ENCODE assay signal across 8 mouse cellular contexts in genomic region chrX:74281041-74281731, GRCm38 (mm10). TPM values are rescaled to one million over a fixed set of nuclear protein-coding genes. Genes with fewer than 3 reads are reported as not detected.
A peak's percentile ranks its signal among the peaks of the same experiment; 100 is the strongest.
DNase-seq lines count a peak whose midpoint lies in the region; ATAC-seq and TF ChIP-seq lines count a peak whose summit lies in the region.

No protein-coding gene starts in this region.

- no peak overlapping the region for H3ac ChIP-seq in myocyte (ENCODE audit: control insufficient read depth, insufficient read length)

- peaks cover 14% of the 10 kb centered on the region for H3K79me2 ChIP-seq in myocyte (ENCODE audit: control insufficient read depth, insufficient read depth)

- H3K4me2 ChIP-seq in embryonic facial prominence, embryonic 12.5 days (replicated peaks) = peak overlapping the region; percentile 66
- H3K4me2 ChIP-seq in intestine, embryonic 15.5 days (replicated peaks) = peak overlapping the region; percentile 68
- peak overlapping the region; percentile 79 for H3K4me2 ChIP-seq in myocyte (ENCODE audit: low read depth)

- H3K9ac ChIP-seq in embryonic facial prominence, embryonic 12.5 days = peak overlapping the region; percentile 67; the same call in 1 of the 2 replicates
- peak overlapping the region; percentile 47 for H3K9ac ChIP-seq in intestine, embryonic 15.5 days

- no peaks in the 10 kb centered on the region for H3K9me3 ChIP-seq in embryonic facial prominence, embryonic 12.5 days
- no peaks in the 10 kb centered on the region for H3K9me3 ChIP-seq in intestine, embryonic 15.5 days

- H3K27me3 ChIP-seq in embryonic facial prominence, embryonic 12.5 days = no peaks in the 10 kb centered on the region
- no peaks in the 10 kb centered on the region for H3K27me3 ChIP-seq in intestine, embryonic 15.5 days (replicated peaks)
- H3K27me3 ChIP-seq in myocyte (ENCODE audit: control insufficient read depth, insufficient read depth, insufficient read length) = no peaks in the 10 kb centered on the region

- peak overlapping the region; percentile 63 for H3K4me3 ChIP-seq in left cerebral cortex, adult 2 months
- peak overlapping the region; percentile 58 for H3K4me3 ChIP-seq in embryonic facial prominence, embryonic 12.5 days
- H3K4me3 ChIP-seq in intestine, embryonic 15.5 days (replicated peaks) = peak overlapping the region; percentile 54
- H3K4me3 ChIP-seq in myocyte = peak overlapping the region; percentile 67

- H3K4me1 ChIP-seq in embryonic facial prominence, embryonic 12.5 days = no peaks in the 10 kb centered on the region
- no peaks in the 10 kb centered on the region for H3K4me1 ChIP-seq in intestine, embryonic 15.5 days (replicated peaks)

- DNase-seq in left cerebral cortex, adult 2 months (ENCODE audit: extremely low spot score in 1 of 2, low spot score in 2 of 2) = peak in 1 of 2 experiments; percentile 43
- no peak for DNase-seq in left cerebral cortex, postnatal 14 days (ENCODE audit: low spot score in 2 of 2)
- DNase-seq in layer of hippocampus, adult 8-10 months (ENCODE audit: low spot score in 2 of 2) = no peak

- no peak for TF ChIP-seq CTCF in left cerebral cortex, adult 2 months (IDR thresholded peaks at IDR 0.05)

- no peak for ATAC-seq in embryonic facial prominence, embryonic 12.5 days (ENCODE audit: insufficient number of reproducible peaks, insufficient read depth, low FRiP score, low TSS enrichment)
- ATAC-seq in intestine, embryonic 15.5 days = no peak
- ATAC-seq in megakaryocyte progenitor cell, adult 5-6 weeks (replicated peaks; ENCODE audit: poor library complexity) = no peak
- no peak for ATAC-seq in CD4-positive, CD25-positive, alpha-beta regulatory T cell, adult 4 months

- H3K36me3 ChIP-seq in embryonic facial prominence, embryonic 12.5 days = no peaks in the 10 kb centered on the region
- H3K36me3 ChIP-seq in intestine, embryonic 15.5 days = no peaks in the 10 kb centered on the region
- H3K36me3 ChIP-seq in myocyte (ENCODE audit: control insufficient read depth, insufficient read depth) = no peaks in the 10 kb centered on the region

- no peak for TF ChIP-seq POLR2A in myocyte (IDR thresholded peaks at IDR 0.05; ENCODE audit: insufficient read length, low read depth)

- no peak overlapping the region for H3K27ac ChIP-seq in left cerebral cortex, adult 2 months
- H3K27ac ChIP-seq in embryonic facial prominence, embryonic 12.5 days = peak overlapping the region; percentile 82
- peak overlapping the region; percentile 86 for H3K27ac ChIP-seq in intestine, embryonic 15.5 days

- 15% methylated on average over 12 of the region's 14 CpGs for WGBS in embryonic facial prominence, embryonic 12.5 days
- 16% methylated on average over 14 of the region's 14 CpGs for WGBS in intestine, embryonic 15.5 days

- intact Hi-C loops in left cerebral cortex, adult 2 months (cut with DNase I) = no loop called here
- intact Hi-C loops in left cerebral cortex, postnatal 14 days (cut with DNase I) = no loop called here

TF ChIP-seq in myocyte, 11 proteins besides CTCF, POLR2A, EP300 and RAD21:
- TF ChIP-seq POLR2AphosphoS2 (IDR thresholded peaks at IDR 0.05; ENCODE audit: insufficient read length, low read depth) = peak; percentile 55
- TF ChIP-seq TCF12 (IDR thresholded peaks at IDR 0.05; ENCODE audit: insufficient read depth, poor library complexity, severe bottlenecking) = no peak
- peak in 1 of 3 experiments; percentile 12 for TF ChIP-seq MYOG (IDR thresholded peaks at IDR 0.05; ENCODE audit: control insufficient read depth in 1 of 3, insufficient read depth in 1 of 3, insufficient read length in 2 of 3, low read depth in 2 of 3)
- TF ChIP-seq MYOD1 (IDR thresholded peaks at IDR 0.05; ENCODE audit: control insufficient read depth in 1 of 3, insufficient read length in 2 of 3, low read depth in 2 of 3) = peak; percentile 62 to 85 (median 77)
- no peak for TF ChIP-seq MAX (IDR thresholded peaks at IDR 0.05; ENCODE audit: low read depth)
- no peak for TF ChIP-seq TCF3 (IDR thresholded peaks at IDR 0.05; ENCODE audit: insufficient read length, low read depth)
- TF ChIP-seq REST (IDR thresholded peaks at IDR 0.05; ENCODE audit: insufficient read depth, insufficient read length) = no peak
- TF ChIP-seq E2F4 (IDR thresholded peaks at IDR 0.05; ENCODE audit: insufficient read depth) = no peak
- TF ChIP-seq CEBPB (IDR thresholded peaks at IDR 0.05; ENCODE audit: insufficient read depth, poor library complexity, severe bottlenecking) = no peak
- no peak for TF ChIP-seq SRF (IDR thresholded peaks at IDR 0.05; ENCODE audit: control insufficient read depth, insufficient read length, low read depth)
- no peak for TF ChIP-seq USF1 (IDR thresholded peaks at IDR 0.05; ENCODE audit: low read depth)

RNA-seq across cellular contexts. Expression of gene Taz, which starts 0.5 kb away (rescaled TPM):
- total RNA-seq in left cerebral cortex, adult 2 months (2021) = 10 to 100 TPM; 60.9 to 64.9 TPM
- total RNA-seq in left cerebral cortex, postnatal 14 days (2021) = 10 to 100 TPM; 51.2 to 53.1 TPM
- polyA plus RNA-seq in embryonic facial prominence, embryonic 12.5 days (2016; fragmentation: Nextera tagmentation; extraction: Ambion mirVana) = 84.4 and 85.7 TPM in 2 replicates
- polyA plus RNA-seq in intestine, embryonic 15.5 days (2015; fragmentation: Nextera tagmentation; extraction: Ambion mirVana) = 74.9 and 81.1 TPM in 2 replicates
- polyA plus RNA-seq in myocyte (2012; fragmentation: generic; extraction: Trizol) = 28.2 TPM
- total RNA-seq in megakaryocyte progenitor cell, adult 5-6 weeks (2015) = 44.5 and 53.5 TPM in 2 replicates
- 25.8 and 31.0 TPM in 2 replicates for total RNA-seq in megakaryocyte progenitor cell, adult 5-6 weeks (2017)
- total RNA-seq in layer of hippocampus, adult 8-10 months (2022) = 10 to 100 TPM; 64.2 to 86.3 (median 75.9) TPM
- polyA plus RNA-seq in CD4-positive, CD25-positive, alpha-beta regulatory T cell, adult 4 months (2017; shearing (Covaris generic)) = 10 to 100 TPM; 54.0 to 68.6 TPM

RNA-seq across cellular contexts. Expression of gene Dnase1l1, which starts 1.0 kb away (rescaled TPM):
- 1 to 10 TPM; 2.2 to 2.9 TPM for total RNA-seq in left cerebral cortex, adult 2 months (2021)
- 1 to 10 TPM; 1.4 to 2.0 TPM for total RNA-seq in left cerebral cortex, postnatal 14 days (2021)
- polyA plus RNA-seq in embryonic facial prominence, embryonic 12.5 days (2016; fragmentation: Nextera tagmentation; extraction: Ambion mirVana) = 9.1 and 9.6 TPM in 2 replicates
- 11.0 TPM in 2 replicates for polyA plus RNA-seq in intestine, embryonic 15.5 days (2015; fragmentation: Nextera tagmentation; extraction: Ambion mirVana)
- polyA plus RNA-seq in myocyte (2012; fragmentation: generic; extraction: Trizol) = 17.0 TPM
- total RNA-seq in megakaryocyte progenitor cell, adult 5-6 weeks (2015) = 21.2 and 24.5 TPM in 2 replicates
- 7.1 and 17.4 TPM in 2 replicates for total RNA-seq in megakaryocyte progenitor cell, adult 5-6 weeks (2017)
- 1 to 10 TPM; 2.9 to 7.3 (median 5.2) TPM for total RNA-seq in layer of hippocampus, adult 8-10 months (2022)
- 10 to 100 TPM; 23.0 to 31.1 TPM for polyA plus RNA-seq in CD4-positive, CD25-positive, alpha-beta regulatory T cell, adult 4 months (2017; shearing (Covaris generic))

RNA-seq across cellular contexts. Expression of gene Rpl10, which starts 10.6 kb away (rescaled TPM):
- 100 to 1,000 TPM; 151 to 163 TPM for total RNA-seq in left cerebral cortex, adult 2 months (2021)
- total RNA-seq in left cerebral cortex, postnatal 14 days (2021) = 100 to 1,000 TPM; 124 to 140 TPM
- polyA plus RNA-seq in embryonic facial prominence, embryonic 12.5 days (2016; fragmentation: Nextera tagmentation; extraction: Ambion mirVana) = 745 and 775 TPM in 2 replicates
- polyA plus RNA-seq in intestine, embryonic 15.5 days (2015; fragmentation: Nextera tagmentation; extraction: Ambion mirVana) = 818 and 879 TPM in 2 replicates
- polyA plus RNA-seq in myocyte (2012; fragmentation: generic; extraction: Trizol) = 2,470 TPM
- total RNA-seq in megakaryocyte progenitor cell, adult 5-6 weeks (2015) = 3,920 and 4,047 TPM in 2 replicates
- 1,333 and 1,759 TPM in 2 replicates for total RNA-seq in megakaryocyte progenitor cell, adult 5-6 weeks (2017)
- total RNA-seq in layer of hippocampus, adult 8-10 months (2022) = 100 to 1,000 TPM; 106 to 243 (median 166) TPM
- polyA plus RNA-seq in CD4-positive, CD25-positive, alpha-beta regulatory T cell, adult 4 months (2017; shearing (Covaris generic)) = 1,000 to 10,000 TPM in 1 of 2 experiments, 100 to 1,000 TPM in 1; 597 to 1,460 TPM

RNA-seq across cellular contexts. Expression of gene Atp6ap1, which starts 15.7 kb away (rescaled TPM):
- 100 to 1,000 TPM; 320 to 341 TPM for total RNA-seq in left cerebral cortex, adult 2 months (2021)
- total RNA-seq in left cerebral cortex, postnatal 14 days (2021) = 100 to 1,000 TPM; 351 to 367 TPM
- 114 and 120 TPM in 2 replicates for polyA plus RNA-seq in embryonic facial prominence, embryonic 12.5 days (2016; fragmentation: Nextera tagmentation; extraction: Ambion mirVana)
- 120 and 126 TPM in 2 replicates for polyA plus RNA-seq in intestine, embryonic 15.5 days (2015; fragmentation: Nextera tagmentation; extraction: Ambion mirVana)
- polyA plus RNA-seq in myocyte (2012; fragmentation: generic; extraction: Trizol) = 178 TPM
- total RNA-seq in megakaryocyte progenitor cell, adult 5-6 weeks (2015) = 128 and 135 TPM in 2 replicates
- total RNA-seq in megakaryocyte progenitor cell, adult 5-6 weeks (2017) = 123 and 206 TPM in 2 replicates
- 100 to 1,000 TPM; 325 to 354 (median 338) TPM for total RNA-seq in layer of hippocampus, adult 8-10 months (2022)
- polyA plus RNA-seq in CD4-positive, CD25-positive, alpha-beta regulatory T cell, adult 4 months (2017; shearing (Covaris generic)) = 100 to 1,000 TPM; 165 to 225 TPM

RNA-seq across cellular contexts. Expression of gene Gdi1, which starts 23.6 kb away (rescaled TPM):
- total RNA-seq in left cerebral cortex, adult 2 months (2021) = 100 to 1,000 TPM; 596 to 607 TPM
- total RNA-seq in left cerebral cortex, postnatal 14 days (2021) = 100 to 1,000 TPM; 663 to 673 TPM
- polyA plus RNA-seq in embryonic facial prominence, embryonic 12.5 days (2016; fragmentation: Nextera tagmentation; extraction: Ambion mirVana) = 305 and 323 TPM in 2 replicates
- 158 and 168 TPM in 2 replicates for polyA plus RNA-seq in intestine, embryonic 15.5 days (2015; fragmentation: Nextera tagmentation; extraction: Ambion mirVana)
- polyA plus RNA-seq in myocyte (2012; fragmentation: generic; extraction: Trizol) = 83.9 TPM
- total RNA-seq in megakaryocyte progenitor cell, adult 5-6 weeks (2015) = 56.8 and 79.4 TPM in 2 replicates
- total RNA-seq in megakaryocyte progenitor cell, adult 5-6 weeks (2017) = 22.8 and 22.9 TPM in 2 replicates
- 100 to 1,000 TPM; 637 to 728 (median 671) TPM for total RNA-seq in layer of hippocampus, adult 8-10 months (2022)
- polyA plus RNA-seq in CD4-positive, CD25-positive, alpha-beta regulatory T cell, adult 4 months (2017; shearing (Covaris generic)) = 100 to 1,000 TPM; 283 to 370 TPM

Comparison
In these comparisons a context has a peak if more than half of its experiments do, and no peak if none do; other contexts are left out.
1. RNA of gene Rpl10, which starts 10.6 kb away (total RNA-seq): 1,333 to 4,047 TPM in megakaryocyte progenitor cell, adult 5-6 weeks; 106 to 243 TPM in layer of hippocampus, adult 8-10 months, 151 to 163 TPM in left cerebral cortex, adult 2 months and 124 to 140 TPM in left cerebral cortex, postnatal 14 days; every median in the first group is over 4 times any median in the second.
2. Peak in every context shown above with its lines, with median percentiles within 50 percentile points of each other: H3K4me3 ChIP-seq and H3K4me2 ChIP-seq.